Mouse (Mus musculus) heart, postnatal 36 days (tissue): ENCODE data around the gene C9orf72. TPM values are rescaled to one million over a fixed set of nuclear protein-coding genes. Genes with fewer than 3 reads are reported as not detected.

ENCODE experiments used
- DNase-seq, 2 experiments: peaks; one replicate each; pipeline ENCODE4 v3.0.0; 2021 to 2022
- intact Hi-C: fragments of 180-260 bp; cut with DNase I; formaldehyde crosslinking; loops from one replicate; pipeline ENCODE4 v1.15.1; 2025
- total RNA-seq, 2 experiments: library from RNA; stranded (reverse); gene quantifications; 2 replicates each; pipeline ENCODE4 v1.2.3; 2021

C9orf72 gene
- total RNA-seq, 2 experiments from 2014 or later: 20.6 to 21.2 TPM

- intact Hi-C loops: no loop called here
- DNase-seq: no peak
Measured at GRCm38 (mm10) chr4:35143472-35144102, 82.4 kb downstream of the C9orf72 start.

Other genes starting within 250 kb of the C9orf72 start
- not detected for gene Ifnk, start 74.1 kb downstream of the C9orf72 start, total RNA-seq
- 1 to 10 TPM; 1.1 to 1.2 TPM for gene Mob3b, start 68.7 kb downstream of the C9orf72 start, total RNA-seq